Mouse (Mus musculus): ENCODE results near the gene Slc2a3. TPM values are rescaled to one million over a fixed set of nuclear protein-coding genes. Genes with fewer than 3 reads are reported as not detected.

Slc2a3 gene
- polyA plus RNA-seq, 1 experiment, result 0.66 TPM

DNA sequence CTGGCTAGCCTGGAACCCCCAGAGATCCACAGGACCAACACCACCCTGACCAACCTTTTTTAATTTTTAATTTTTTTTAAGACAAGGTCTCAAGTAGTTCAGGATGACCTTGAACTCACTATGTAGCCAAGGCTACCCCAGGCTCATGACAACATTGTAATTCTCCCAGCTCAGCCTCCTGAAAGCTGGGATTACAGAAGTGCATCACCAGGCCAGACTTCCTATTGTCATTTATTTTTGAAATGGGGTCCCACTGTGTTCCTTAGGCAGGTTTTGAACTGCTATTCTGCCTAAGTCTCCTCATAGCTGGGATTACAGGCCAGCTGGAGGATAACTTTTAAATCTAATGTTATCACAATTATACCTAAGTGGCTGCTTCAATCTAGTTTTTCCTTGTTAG lies 39.5 kb downstream of the Slc2a3 start:
- Histone ChIP-seq H3K4me3 (ENCODE audit: insufficient read depth, poor library complexity, severe bottlenecking) (no peak overlapping the region), H3K27me3 (ENCODE audit: control insufficient read depth, insufficient read depth, insufficient read length) (no peaks in the 10 kb centered on the region), H3K79me2 (ENCODE audit: control insufficient read depth, insufficient read depth) (no peaks in the 10 kb centered on the region), H3K79me3 (ENCODE audit: low read depth) (no peaks in the 10 kb centered on the region), H3ac (ENCODE audit: control insufficient read depth, insufficient read length, low read depth) (no peak overlapping the region), H3K36me3 (ENCODE audit: control insufficient read depth, insufficient read depth) (no peaks in the 10 kb centered on the region)
- TF ChIP-seq MYOD1 (IDR thresholded peaks at IDR 0.05; ENCODE audit: control insufficient read depth, insufficient read length, low read depth) (no peak), MAX (IDR thresholded peaks at IDR 0.05) (no peak), FOSL1 (IDR thresholded peaks at IDR 0.05; ENCODE audit: insufficient read depth, low read length, poor library complexity, severe bottlenecking) (no peak), MYOG (IDR thresholded peaks at IDR 0.05; ENCODE audit: control insufficient read depth, extremely low read depth, insufficient read length) (no peak), USF1 (IDR thresholded peaks at IDR 0.05; ENCODE audit: low read depth) (no peak), CEBPB (IDR thresholded peaks at IDR 0.05; ENCODE audit: low read depth) (no peak), CTCF (IDR thresholded peaks at IDR 0.05; ENCODE audit: control insufficient read depth, insufficient read depth, insufficient read length) (no peak)

DNA sequence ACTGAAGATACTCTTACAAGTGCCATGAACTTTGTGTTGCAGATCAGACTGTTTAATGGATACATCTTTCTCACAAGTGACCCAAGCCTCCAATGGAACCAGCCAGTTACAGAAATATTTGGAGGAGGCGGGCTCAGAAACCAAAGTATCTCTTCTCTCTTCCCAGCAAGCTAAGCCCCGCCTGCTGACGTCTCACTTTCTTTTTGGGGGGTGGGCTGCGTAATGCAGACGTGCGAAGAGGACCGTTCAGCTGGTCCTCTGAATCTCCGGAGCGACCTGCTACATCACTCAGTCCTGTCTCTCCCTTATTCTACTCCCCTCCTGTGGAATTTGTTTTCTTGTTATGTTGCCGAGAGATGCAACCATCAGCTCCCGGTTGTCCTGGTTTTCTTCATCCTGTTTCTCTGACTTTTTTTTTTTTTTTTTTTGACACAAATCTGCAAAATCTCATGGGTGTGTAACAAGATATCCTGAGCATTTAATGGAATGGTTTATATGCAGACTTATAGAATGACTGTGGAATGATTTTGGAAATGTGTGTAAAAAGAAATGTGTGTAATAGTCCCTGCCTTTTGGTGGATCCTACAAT lies 40.3 kb downstream of the Slc2a3 start:
- TF ChIP-seq MYOG (IDR thresholded peaks at IDR 0.05; ENCODE audit: control insufficient read depth, extremely low read depth, insufficient read length) (no peak), MAX (IDR thresholded peaks at IDR 0.05) (no peak), CTCF (IDR thresholded peaks at IDR 0.05; ENCODE audit: control insufficient read depth, insufficient read depth, insufficient read length) (no peak), USF1 (IDR thresholded peaks at IDR 0.05; ENCODE audit: low read depth) (no peak), CEBPB (IDR thresholded peaks at IDR 0.05; ENCODE audit: low read depth) (no peak), MYOD1 (IDR thresholded peaks at IDR 0.05; ENCODE audit: control insufficient read depth, insufficient read length, low read depth) (no peak), FOSL1 (IDR thresholded peaks at IDR 0.05; ENCODE audit: insufficient read depth, low read length, poor library complexity, severe bottlenecking) (no peak)
- Histone ChIP-seq H3K27me3 (ENCODE audit: control insufficient read depth, insufficient read depth, insufficient read length) (no peaks in the 10 kb centered on the region), H3K79me3 (ENCODE audit: low read depth) (no peaks in the 10 kb centered on the region), H3ac (ENCODE audit: control insufficient read depth, insufficient read length, low read depth) (no peak overlapping the region), H3K79me2 (ENCODE audit: control insufficient read depth, insufficient read depth) (no peaks in the 10 kb centered on the region), H3K4me3 (ENCODE audit: insufficient read depth, poor library complexity, severe bottlenecking) (no peak overlapping the region), H3K36me3 (ENCODE audit: control insufficient read depth, insufficient read depth) (no peaks in the 10 kb centered on the region)

DNA sequence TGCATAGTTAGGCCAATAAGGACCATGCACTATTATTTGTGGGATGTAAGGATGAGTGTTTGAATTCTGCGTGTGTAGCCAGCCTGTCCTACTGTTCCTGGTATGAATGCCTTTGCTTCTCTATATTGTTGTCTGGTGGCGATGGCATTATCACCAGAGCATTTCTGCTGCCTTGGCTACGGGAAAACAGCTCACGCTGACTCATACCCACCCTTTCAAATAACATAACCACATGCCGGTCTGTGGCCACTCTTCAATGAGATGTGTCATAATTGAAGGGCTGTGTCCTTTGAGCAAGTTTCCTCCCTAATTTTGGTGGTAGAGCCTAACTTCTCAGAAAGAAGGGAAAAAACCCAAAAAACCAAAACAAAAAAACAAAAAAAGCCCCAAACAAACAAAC lies 42.7 kb downstream of the Slc2a3 start:
- peak; percentile 41 for TF ChIP-seq MYOD1 (IDR thresholded peaks at IDR 0.05; ENCODE audit: control insufficient read depth, insufficient read length, low read depth)
- no peak for TF ChIP-seq CTCF (IDR thresholded peaks at IDR 0.05; ENCODE audit: control insufficient read depth, insufficient read depth, insufficient read length)
- TF ChIP-seq CEBPB (IDR thresholded peaks at IDR 0.05; ENCODE audit: low read depth), result no peak
- no peak for TF ChIP-seq MYOG (IDR thresholded peaks at IDR 0.05; ENCODE audit: control insufficient read depth, extremely low read depth, insufficient read length)
- peak; percentile 23 for TF ChIP-seq USF1 (IDR thresholded peaks at IDR 0.05; ENCODE audit: low read depth)
- TF ChIP-seq MAX (IDR thresholded peaks at IDR 0.05), result peak; percentile 57
- peak; percentile 97 for TF ChIP-seq FOSL1 (IDR thresholded peaks at IDR 0.05; ENCODE audit: insufficient read depth, low read length, poor library complexity, severe bottlenecking)
- Histone ChIP-seq H3ac (ENCODE audit: control insufficient read depth, insufficient read length, low read depth) (no peak overlapping the region), H3K27me3 (ENCODE audit: control insufficient read depth, insufficient read depth, insufficient read length) (no peaks in the 10 kb centered on the region), H3K4me3 (ENCODE audit: insufficient read depth, poor library complexity, severe bottlenecking) (no peak overlapping the region), H3K79me3 (ENCODE audit: low read depth) (no peaks in the 10 kb centered on the region), H3K36me3 (ENCODE audit: control insufficient read depth, insufficient read depth) (no peaks in the 10 kb centered on the region), H3K79me2 (ENCODE audit: control insufficient read depth, insufficient read depth) (no peaks in the 10 kb centered on the region)

DNA sequence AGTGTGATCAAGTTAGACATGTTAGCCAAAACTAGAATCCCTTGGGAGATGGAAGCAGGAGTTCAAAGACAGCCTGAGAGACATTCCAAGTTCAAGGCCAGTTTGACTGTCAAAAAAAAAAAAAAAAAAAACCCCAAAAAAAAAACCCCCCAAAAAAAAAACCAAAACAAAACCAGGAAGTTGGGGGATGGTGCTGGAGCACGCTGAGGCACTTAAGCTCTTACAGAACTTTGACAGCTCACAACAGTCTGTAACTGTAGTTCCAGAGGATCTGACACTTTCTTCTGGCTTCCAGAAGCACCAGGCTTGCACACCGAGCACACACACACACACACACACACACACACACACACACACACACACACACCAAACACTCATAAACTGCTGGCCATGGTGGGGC lies 45.5 kb downstream of the Slc2a3 start:
- no peak overlapping the region for H3ac ChIP-seq (ENCODE audit: control insufficient read depth, insufficient read length, low read depth)
- no peaks in the 10 kb centered on the region for H3K79me3 ChIP-seq (ENCODE audit: low read depth)
- H3K79me2 ChIP-seq (ENCODE audit: control insufficient read depth, insufficient read depth), result no peaks in the 10 kb centered on the region
- H3K4me3 ChIP-seq (ENCODE audit: insufficient read depth, poor library complexity, severe bottlenecking), result no peak overlapping the region
- TF ChIP-seq CEBPB (IDR thresholded peaks at IDR 0.05; ENCODE audit: low read depth), result no peak
- no peak for TF ChIP-seq MYOD1 (IDR thresholded peaks at IDR 0.05; ENCODE audit: control insufficient read depth, insufficient read length, low read depth)
- no peak for TF ChIP-seq CTCF (IDR thresholded peaks at IDR 0.05; ENCODE audit: control insufficient read depth, insufficient read depth, insufficient read length)
- TF ChIP-seq MYOG (IDR thresholded peaks at IDR 0.05; ENCODE audit: control insufficient read depth, extremely low read depth, insufficient read length), result no peak
- TF ChIP-seq FOSL1 (IDR thresholded peaks at IDR 0.05; ENCODE audit: insufficient read depth, low read length, poor library complexity, severe bottlenecking), result no peak
- no peaks in the 10 kb centered on the region for H3K36me3 ChIP-seq (ENCODE audit: control insufficient read depth, insufficient read depth)
- no peaks in the 10 kb centered on the region for H3K27me3 ChIP-seq (ENCODE audit: control insufficient read depth, insufficient read depth, insufficient read length)

DNA sequence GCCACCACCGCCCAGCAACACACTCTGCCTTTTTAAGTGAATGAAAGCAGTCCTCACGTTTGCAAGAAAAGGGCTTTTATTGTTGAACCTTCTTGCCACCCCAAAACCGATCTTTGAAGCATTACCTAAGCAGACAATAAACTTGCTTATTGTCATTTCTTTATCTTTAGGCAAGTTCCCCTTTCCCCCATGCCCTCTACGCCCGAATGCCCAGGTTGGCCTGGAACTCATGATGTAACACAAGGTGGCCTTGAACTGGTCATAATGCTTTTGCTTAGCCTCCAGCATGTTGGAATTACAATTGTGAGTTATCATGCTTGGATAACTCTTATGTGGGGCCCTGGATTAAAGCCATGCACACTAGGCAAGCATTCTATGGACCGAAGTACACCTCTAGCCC lies 50.9 kb downstream of the Slc2a3 start:
- Histone ChIP-seq H3ac (ENCODE audit: control insufficient read depth, insufficient read length, low read depth) (no peak overlapping the region), H3K79me3 (ENCODE audit: low read depth) (no peaks in the 10 kb centered on the region), H3K36me3 (ENCODE audit: control insufficient read depth, insufficient read depth) (no peaks in the 10 kb centered on the region), H3K27me3 (ENCODE audit: control insufficient read depth, insufficient read depth, insufficient read length) (no peaks in the 10 kb centered on the region), H3K4me3 (ENCODE audit: insufficient read depth, poor library complexity, severe bottlenecking) (no peak overlapping the region), H3K79me2 (ENCODE audit: control insufficient read depth, insufficient read depth) (no peaks in the 10 kb centered on the region)
- TF ChIP-seq CTCF (IDR thresholded peaks at IDR 0.05; ENCODE audit: control insufficient read depth, insufficient read depth, insufficient read length) (no peak), FOSL1 (IDR thresholded peaks at IDR 0.05; ENCODE audit: insufficient read depth, low read length, poor library complexity, severe bottlenecking) (no peak), USF1 (IDR thresholded peaks at IDR 0.05; ENCODE audit: low read depth) (no peak), MYOD1 (IDR thresholded peaks at IDR 0.05; ENCODE audit: control insufficient read depth, insufficient read length, low read depth) (no peak), MAX (IDR thresholded peaks at IDR 0.05) (no peak), CEBPB (IDR thresholded peaks at IDR 0.05; ENCODE audit: low read depth) (no peak), MYOG (IDR thresholded peaks at IDR 0.05; ENCODE audit: control insufficient read depth, extremely low read depth, insufficient read length) (no peak)
